Mouse (Mus musculus) lung, adult 2 months (tissue): ENCODE results near the gene Hoxc4. TPM values are rescaled to one million over a fixed set of nuclear protein-coding genes. Genes with fewer than 3 reads are reported as not detected.

ENCODE experiments used
- DNase-seq: peaks from one replicate; pipeline ENCODE4 v3.0.0; 2022
- H3K4me1 ChIP-seq: fragments of 200-500 bp; 2 replicates; pipeline ENCODE4 v1.6.1; 2011; ENCODE audit warnings: low read length; ENCODE audit not compliant: control insufficient read depth, insufficient read depth
- H3K4me3 ChIP-seq: fragments of 200-500 bp; replicated peaks from 2 replicates; pipeline ENCODE3; 2011; ENCODE audit warnings: low read depth, mild to moderate bottlenecking, control low read depth, low read length; ENCODE audit errors: extremely low read depth
- CTCF ChIP-seq: fragments of 200-500 bp; IDR thresholded peaks from 2 replicates; pipeline ENCODE4 v1.5.1; 2011; ENCODE audit warnings: mild to moderate bottlenecking, low read length, control low read depth; ENCODE audit not compliant: insufficient read depth
- POLR2A ChIP-seq: fragments of 200-500 bp; IDR thresholded peaks from 2 replicates; pipeline ENCODE4 v1.6.1; 2011; ENCODE audit warnings: low read depth, mild to moderate bottlenecking, control low read depth, low read length, borderline replicate concordance; ENCODE audit errors: extremely low read depth
- WGBS: fragments of 180-500 bp; shearing (Covaris S2); methylation state at CpG from one replicate; pipeline ENCODE4 v1.1.7; 2018; 5-methylcytosine and 5-hydroxymethylcytosine counted together
- polyA plus RNA-seq: library from polyadenylated mRNA; depleted of rRNA; stranded (reverse); fragments of >200 nt; gene quantifications from 2 replicates; pipeline ENCODE4 v1.2.3, GENCODE M21; 2012; rRNA removed

Gene Hoxc4
- polyA plus RNA-seq = 0.31 and 1.1 TPM in 2 replicates

DNA sequence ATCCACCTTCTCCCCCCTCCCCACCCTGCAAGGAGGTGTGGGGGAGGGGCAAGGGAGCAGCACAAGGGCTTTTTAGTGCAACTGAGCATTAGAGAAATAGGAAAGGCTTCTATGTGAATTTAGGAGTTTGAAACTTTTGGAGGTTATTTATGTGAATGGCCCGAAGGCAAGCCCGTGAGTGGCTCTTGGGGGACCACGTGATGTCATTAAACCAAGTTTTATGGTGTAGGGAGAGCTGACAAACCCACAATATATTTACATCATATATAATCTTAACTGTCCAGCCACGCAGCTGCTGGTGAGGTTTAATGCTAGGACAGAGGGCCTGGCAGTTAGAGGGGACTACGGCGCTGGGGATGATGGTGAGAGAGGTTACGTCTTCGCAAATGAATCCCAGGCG is at the start of gene Hoxc4:
Hoxc4 (plus strand) TSS at position 299 of the 400 bp plus-strand sequence.
- DNase-seq = no peak
- 49% methylated on average over 9 of the region's 9 CpGs for WGBS
- no peak for TF ChIP-seq CTCF
- no peak for TF ChIP-seq POLR2A
- Histone ChIP-seq H3K4me1 (no peaks in the 10 kb centered on the region), H3K4me3 (no peak within 1 kb of the TSS)

DNA sequence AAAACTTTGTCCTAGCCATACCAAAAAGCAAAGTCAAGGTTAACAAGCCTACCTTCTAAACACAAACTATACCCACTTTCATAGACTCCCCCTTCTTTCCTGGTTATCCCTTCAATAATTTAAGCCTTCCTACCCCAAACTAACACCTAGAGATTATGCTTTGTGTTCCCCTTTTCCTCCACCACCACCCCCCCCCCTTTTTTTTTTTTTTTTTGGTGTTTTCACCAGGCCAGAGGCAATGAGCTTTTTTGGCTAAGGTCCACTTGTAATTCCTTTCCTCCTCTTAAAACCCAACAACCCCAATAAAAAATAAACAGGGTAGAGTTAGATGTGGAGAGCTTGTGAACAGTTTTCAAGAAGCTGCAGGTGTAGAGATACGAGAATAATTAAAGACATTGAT is 49.4 kb upstream of the Hoxc4 start:
- Histone ChIP-seq H3K4me3 (no peak overlapping the region), H3K4me1 (no peaks in the 10 kb centered on the region)
- TF ChIP-seq CTCF = no peak
- no peak for TF ChIP-seq POLR2A
- no peak for DNase-seq
- 32% methylated on average over 1 of the region's 1 CpGs for whole genome bisulfite sequencing

DNA sequence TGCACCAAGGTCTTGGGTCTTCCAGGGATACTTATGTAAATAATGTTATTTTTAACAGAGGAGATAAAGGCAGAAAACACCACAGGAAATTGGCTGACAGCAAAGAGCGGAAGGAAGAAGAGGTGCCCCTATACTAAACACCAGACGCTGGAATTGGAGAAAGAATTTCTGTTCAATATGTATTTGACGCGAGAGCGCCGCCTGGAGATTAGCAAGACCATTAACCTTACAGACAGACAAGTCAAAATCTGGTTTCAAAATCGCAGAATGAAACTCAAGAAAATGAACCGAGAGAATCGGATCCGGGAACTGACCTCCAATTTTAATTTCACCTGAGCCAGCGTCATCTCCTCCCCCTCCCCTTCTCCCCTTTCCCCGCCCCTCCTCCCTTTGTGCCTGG is 48.0 kb upstream of the Hoxc4 start:
- Histone ChIP-seq H3K4me1 (no peaks in the 10 kb centered on the region), H3K4me3 (no peak overlapping the region)
- 3% methylated on average over 12 of the region's 12 CpGs for WGBS
- TF ChIP-seq POLR2A (no peak), CTCF (no peak)
- DNase-seq = no peak

DNA sequence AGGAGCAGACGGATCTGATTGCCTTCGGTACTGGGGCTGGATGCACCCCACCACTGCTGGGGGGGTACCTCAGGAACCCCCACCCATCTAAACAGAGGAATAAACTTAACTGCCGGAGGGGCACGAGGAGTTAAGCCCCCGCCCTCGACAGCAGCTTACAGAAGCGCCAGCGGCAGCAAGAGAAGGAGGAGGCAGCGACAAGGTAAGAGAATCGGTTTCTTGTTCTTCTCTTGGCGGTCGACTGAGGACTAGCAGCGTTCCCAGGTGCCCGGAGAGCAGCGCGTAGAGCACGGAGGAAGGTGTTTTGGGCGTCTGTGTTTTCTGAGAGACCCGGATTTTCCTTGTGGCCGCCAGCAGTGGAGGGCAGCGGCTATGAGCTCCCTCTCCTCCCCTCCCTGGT is 46.5 kb upstream of the Hoxc4 start:
- no peak overlapping the region for H3K4me3 ChIP-seq
- no peak for DNase-seq
- no peak for TF ChIP-seq POLR2A
- 2% methylated on average over 21 of the region's 21 CpGs for WGBS
- H3K4me1 ChIP-seq = peaks cover 4% of the 10 kb centered on the region; the same call in 1 of the 2 replicates

DNA sequence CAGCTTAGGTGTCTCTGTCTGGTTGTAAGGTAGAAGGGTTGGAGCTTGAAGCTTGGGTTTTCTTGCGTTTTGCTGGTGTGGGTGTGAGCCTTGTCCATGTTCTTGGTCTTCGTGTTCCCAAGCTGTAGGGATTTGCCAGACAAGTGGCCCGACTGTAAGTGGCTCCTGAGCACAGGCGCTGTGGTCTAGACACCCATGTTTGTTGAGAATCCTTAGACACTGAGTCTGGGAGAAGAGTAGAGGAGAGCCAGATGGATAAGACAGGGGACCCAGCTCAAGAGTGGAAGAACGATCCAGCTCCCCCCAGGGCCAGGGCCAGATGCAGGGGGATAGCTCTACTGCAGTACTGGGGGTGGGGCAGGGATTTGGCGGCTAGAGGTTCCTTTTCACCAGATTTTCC is 46.0 kb upstream of the Hoxc4 start:
- TF ChIP-seq POLR2A (no peak), CTCF (no peak)
- no peak for DNase-seq
- 3% methylated on average over 6 of the region's 6 CpGs for WGBS
- Histone ChIP-seq H3K4me1 (peaks cover 7% of the 10 kb centered on the region; the same call in 1 of the 2 replicates), H3K4me3 (no peak overlapping the region)

DNA sequence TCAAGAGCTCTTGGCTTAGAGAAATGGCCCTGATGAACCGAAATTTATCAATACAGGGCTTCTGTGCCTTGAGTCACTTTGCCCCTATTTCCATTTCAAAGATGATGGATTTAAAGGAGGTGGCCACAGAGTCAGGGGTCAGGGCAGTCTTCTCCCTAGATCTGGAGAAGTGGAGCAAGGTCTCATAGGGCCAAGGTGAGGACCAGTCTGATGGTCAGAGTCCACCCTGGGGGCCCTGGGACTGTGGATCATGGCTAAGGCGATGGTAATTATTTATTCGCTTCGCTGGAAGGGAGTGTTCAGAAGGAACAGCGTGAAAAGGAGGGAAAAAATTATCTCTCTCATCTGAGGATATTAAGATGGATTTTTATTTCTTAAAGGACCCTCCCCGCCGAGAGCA is 43.7 kb upstream of the Hoxc4 start:
- 12% methylated on average over 7 of the region's 7 CpGs for WGBS
- peaks cover 7% of the 10 kb centered on the region; the same call in 1 of the 2 replicates for H3K4me1 ChIP-seq
- DNase-seq = no peak
- no peak overlapping the region for H3K4me3 ChIP-seq
- no peak for TF ChIP-seq CTCF

DNA sequence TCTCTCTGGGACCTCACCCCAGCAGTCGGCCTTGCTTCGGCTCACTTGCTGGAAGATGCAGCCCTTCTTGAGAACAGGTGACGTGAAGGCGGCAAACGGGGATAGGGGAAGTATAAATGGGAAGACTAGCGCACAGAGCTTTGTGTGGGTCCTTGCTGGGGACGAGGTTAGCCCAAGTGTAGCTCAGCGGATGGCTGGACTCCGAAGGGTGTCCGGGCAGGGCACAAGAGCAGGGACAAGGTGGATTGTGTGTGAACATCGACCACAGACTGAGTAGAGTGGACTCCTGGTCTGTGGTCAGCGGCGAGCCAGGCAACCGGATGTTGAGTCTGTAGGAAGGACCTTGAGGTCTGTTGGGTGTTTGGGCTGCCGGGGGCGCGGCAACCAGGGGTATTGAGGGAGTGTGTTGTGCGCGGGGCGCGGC is 43.0 kb upstream of the Hoxc4 start:
- no peak overlapping the region for H3K4me3 ChIP-seq
- whole genome bisulfite sequencing = 5% methylated on average over 21 of the region's 21 CpGs
- peaks cover 7% of the 10 kb centered on the region; the same call in 1 of the 2 replicates for H3K4me1 ChIP-seq
- no peak for TF ChIP-seq POLR2A
- no peak for TF ChIP-seq CTCF
- peak; percentile 2 for DNase-seq

DNA sequence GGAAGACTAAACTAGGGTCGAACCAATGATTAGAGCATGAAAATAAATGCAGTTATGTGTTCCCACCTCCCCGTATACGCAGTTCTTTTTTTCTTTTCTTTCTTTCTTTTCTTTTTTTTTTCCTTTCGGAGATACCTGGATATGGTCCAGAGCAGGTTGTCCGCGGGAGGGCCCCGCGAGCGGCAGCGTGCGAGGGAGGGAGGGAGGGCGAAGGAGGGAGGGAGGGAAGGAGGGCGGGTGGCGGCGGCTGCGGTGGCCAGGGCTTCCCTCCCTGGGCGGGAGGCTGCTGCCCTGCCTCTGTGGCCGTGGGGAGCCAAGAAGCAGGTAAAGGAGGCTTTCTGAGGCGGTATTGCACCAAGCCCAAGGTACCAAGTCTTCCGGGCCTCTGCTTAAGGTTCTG is 42.6 kb upstream of the Hoxc4 start, which contains the start of gene Hoxc9:
Hoxc9 (plus strand) TSS at position 269 of the 400 bp plus-strand sequence.
- peak within 1 kb of the TSS; percentile 51 for H3K4me3 ChIP-seq
- H3K4me1 ChIP-seq = peaks cover 7% of the 10 kb centered on the region; the same call in 1 of the 2 replicates
- WGBS = under 1% methylated on average over 17 of the region's 20 CpGs
- no peak for DNase-seq
- TF ChIP-seq POLR2A = no peak
- TF ChIP-seq CTCF = no peak

DNA sequence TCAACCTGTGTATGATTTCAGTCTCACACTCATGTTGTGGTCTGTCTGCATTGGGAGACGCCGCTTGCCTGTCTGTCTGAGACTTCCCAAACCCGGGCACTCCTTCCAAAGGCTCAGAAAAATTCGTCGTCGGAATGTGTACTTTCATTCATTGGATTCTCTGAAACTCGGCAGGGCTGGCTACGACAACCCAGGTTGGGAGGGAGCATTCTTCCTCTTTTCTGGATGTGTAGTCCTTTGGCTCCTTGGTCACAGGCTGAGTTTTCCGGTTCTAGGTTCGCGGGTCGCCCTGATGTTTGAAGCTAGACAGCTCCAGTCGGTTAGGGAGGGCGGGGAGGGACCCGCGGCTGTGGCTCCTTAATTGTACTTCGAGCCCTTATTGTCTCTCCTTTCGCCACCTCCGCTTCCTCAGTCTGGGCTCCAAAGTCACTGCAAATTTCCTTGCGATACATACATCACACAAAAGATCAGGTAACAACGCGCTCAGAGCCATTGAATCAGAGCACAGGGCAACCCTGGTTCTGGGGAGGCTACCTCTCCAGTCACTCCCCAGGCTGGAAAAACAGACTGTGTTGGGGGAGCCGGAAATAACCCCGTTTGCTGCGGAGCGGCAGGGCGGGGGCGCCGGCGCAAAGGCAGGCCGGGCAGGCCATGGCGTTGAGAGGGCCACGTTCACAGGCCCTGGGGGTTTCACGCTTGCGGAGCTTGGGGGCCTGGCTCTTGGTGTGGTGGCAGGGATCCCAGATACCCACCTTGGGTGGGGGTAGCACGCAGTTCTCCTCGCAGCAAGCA is 41.9 kb upstream of the Hoxc4 start:
- WGBS = 3% methylated on average over 37 of the region's 37 CpGs
- H3K4me1 ChIP-seq = peaks cover 7% of the 10 kb centered on the region; the same call in 1 of the 2 replicates
- peak overlapping the region; percentile 51 for H3K4me3 ChIP-seq
- DNase-seq = no peak
- TF ChIP-seq POLR2A = no peak

DNA sequence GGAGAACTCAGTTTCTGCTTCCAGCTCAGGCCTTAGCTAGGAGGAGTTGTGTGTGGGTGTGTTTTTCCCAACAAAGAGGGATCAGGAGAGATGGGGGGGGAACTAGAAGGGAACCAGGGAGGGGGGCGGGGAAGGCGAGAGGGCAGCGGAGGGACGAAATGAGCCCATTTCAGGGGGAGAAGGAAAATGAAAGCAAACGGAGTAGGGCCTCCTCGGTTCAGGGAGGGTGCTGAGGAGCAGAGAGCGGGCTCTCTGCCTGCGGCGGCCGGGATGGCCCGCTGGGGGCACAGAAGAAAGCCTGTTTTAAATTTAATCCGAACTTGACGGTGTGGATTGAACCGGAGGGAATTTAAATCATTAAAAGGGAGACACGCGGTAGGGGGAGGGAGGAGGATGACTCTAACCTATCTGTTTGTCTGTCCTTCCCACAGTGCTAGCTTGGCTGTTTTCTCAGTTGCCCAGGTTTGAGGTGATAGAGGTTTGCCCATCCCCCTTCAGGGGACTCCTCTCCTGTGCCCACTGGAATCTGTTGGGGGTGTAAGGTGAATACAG is 41.2 kb upstream of the Hoxc4 start:
- Histone ChIP-seq H3K4me1 (peaks cover 7% of the 10 kb centered on the region; the same call in 1 of the 2 replicates), H3K4me3 (peak overlapping the region; percentile 51)
- no peak for TF ChIP-seq POLR2A
- no peak for TF ChIP-seq CTCF
- DNase-seq = no peak
- 10% methylated on average over 15 of the region's 16 CpGs for WGBS
